In genomic region chr6:131316155-131317101, GRCm38 (mm10) we compare ENCODE assay signal across 12 mouse cellular contexts. TPM values are rescaled to one million over a fixed set of nuclear protein-coding genes. Genes with fewer than 3 reads are reported as not detected.
DNase-seq lines count a peak whose midpoint lies in the region; ATAC-seq lines count a peak whose summit lies in the region.
"Had no signal": no experiment of that assay in that cellular context is flagged by ENCODE, and none has a peak within 500 bp of the region (broad histone marks: within the 10 kb centered on the region; RNA-seq: fewer than 3 reads in every experiment).

No protein-coding gene starts in this region.

- no peaks in the 10 kb centered on the region for H3K36me3 ChIP-seq in intestine, embryonic 16.5 days (ENCODE audit: control insufficient read depth, insufficient read depth, low read length)
- H3K36me3 ChIP-seq in heart, embryonic 10.5 days = no peaks in the 10 kb centered on the region
- H3K36me3 ChIP-seq: heart, embryonic 15.5 days had no signal

- no peaks in the 10 kb centered on the region for H3K27me3 ChIP-seq in intestine, embryonic 16.5 days (replicated peaks; ENCODE audit: control insufficient read depth, insufficient read depth, low read length)
- H3K27me3 ChIP-seq in heart, embryonic 10.5 days (ENCODE audit: insufficient read depth, poor library complexity, severe bottlenecking) = no peaks in the 10 kb centered on the region
- H3K27me3 ChIP-seq: heart, embryonic 15.5 days; Patski had no signal

- ATAC-seq in intestine, embryonic 16.5 days = peak; percentile 97
- ATAC-seq in erythroblast, adult 5-6 weeks (replicated peaks; ENCODE audit: low FRiP score, poor library complexity, severe bottlenecking) = no peak
- ATAC-seq: hindbrain, embryonic 16.5 days; Patski had no signal

- peak overlapping the region; percentile 59 for H3K27ac ChIP-seq in intestine, embryonic 16.5 days (ENCODE audit: low read length)
- no peak overlapping the region for H3K27ac ChIP-seq in heart, embryonic 10.5 days
- H3K27ac ChIP-seq: heart, embryonic 15.5 days; macrophage had no signal

- H3K4me1 ChIP-seq in intestine, embryonic 16.5 days (ENCODE audit: control insufficient read depth, insufficient read depth, low read length) = no peaks in the 10 kb centered on the region; the same call in 1 of the 2 replicates
- H3K4me1 ChIP-seq in heart, embryonic 10.5 days = no peaks in the 10 kb centered on the region
- H3K4me1 ChIP-seq: heart, embryonic 15.5 days had no signal

- 74% methylated on average over 7 of the region's 7 CpGs for WGBS in intestine, embryonic 16.5 days
- 76% methylated on average over 7 of the region's 7 CpGs for WGBS in heart, embryonic 10.5 days

- no peak overlapping the region for H3K4me3 ChIP-seq in intestine, embryonic 16.5 days (ENCODE audit: low read length)
- no peak overlapping the region for H3K4me3 ChIP-seq in heart, embryonic 10.5 days
- H3K4me3 ChIP-seq: heart, embryonic 15.5 days had no signal

- no peak overlapping the region for H3K4me2 ChIP-seq in intestine, embryonic 16.5 days (ENCODE audit: low read depth, low read length)
- H3K4me2 ChIP-seq: heart, embryonic 15.5 days had no signal

- no peak overlapping the region for H3K9ac ChIP-seq in intestine, embryonic 16.5 days (ENCODE audit: low read depth, low read length)
- H3K9ac ChIP-seq: heart, embryonic 15.5 days had no signal

- peak; percentile 35 for DNase-seq in 3134 (ENCODE audit: extremely low read depth, insufficient read length, low spot score)
- peak; percentile 5 for DNase-seq in A20 (ENCODE audit: low read depth, low spot score)
- DNase-seq in lung, postnatal 25 days (ENCODE audit: low spot score) = peak; percentile 20
- no peak for DNase-seq in heart, embryonic 10.5 days (ENCODE audit: low spot score)
- DNase-seq in B cell, adult 2 months = no peak
- DNase-seq: cerebellum, adult 9-10 months had no signal

- no peaks in the 10 kb centered on the region for H3K9me3 ChIP-seq in intestine, embryonic 16.5 days (ENCODE audit: control insufficient read depth, low read length)
- H3K9me3 ChIP-seq in heart, embryonic 10.5 days = no peaks in the 10 kb centered on the region
- H3K9me3 ChIP-seq: heart, embryonic 15.5 days had no signal

RNA-seq across cellular contexts. Expression of gene Magohb, which starts 23.4 kb away (rescaled TPM):
- polyA plus RNA-seq in intestine, embryonic 16.5 days (2015; fragmentation: Nextera tagmentation; extraction: Ambion mirVana) = 46.1 and 48.2 TPM in 2 replicates
- 13.1 and 14.2 TPM in 2 replicates for total RNA-seq in erythroblast, adult 5-6 weeks (2015; ENCODE audit: low replicate concordance)
- total RNA-seq in erythroblast, adult 5-6 weeks (2017; ENCODE audit: low replicate concordance) = 5.1 and 14.8 TPM in 2 replicates
- 45.9 and 52.2 TPM in 2 replicates for polyA plus RNA-seq in heart, embryonic 10.5 days (2016; fragmentation: Nextera tagmentation; extraction: Ambion mirVana)

RNA-seq across cellular contexts. Expression of gene Styk1, which starts 37.0 kb away (rescaled TPM):
- 15.2 and 16.5 TPM in 2 replicates for polyA plus RNA-seq in intestine, embryonic 16.5 days (2015; fragmentation: Nextera tagmentation; extraction: Ambion mirVana)
- total RNA-seq in erythroblast, adult 5-6 weeks (2015; ENCODE audit: low replicate concordance) = 0.58 TPM in 1 of 2 replicates, not detected in the other
- 1.4 TPM in 1 of 2 replicates, not detected in the other for total RNA-seq in erythroblast, adult 5-6 weeks (2017; ENCODE audit: low replicate concordance)
- 0.60 and 1.0 TPM in 2 replicates for polyA plus RNA-seq in heart, embryonic 10.5 days (2016; fragmentation: Nextera tagmentation; extraction: Ambion mirVana)
- polyA plus RNA-seq: macrophage had no signal

Comparison
In these comparisons a context has a peak if more than half of its experiments do, and no peak if none do; other contexts are left out.
1. DNase-seq: peak in 3134 (single experiment), A20 (single experiment) and lung, postnatal 25 days (single experiment); none in heart, embryonic 10.5 days (single experiment) and B cell, adult 2 months (0 of 2).